Mouse (Mus musculus) adrenal gland, adult 8-10 months (tissue): Measurements from ENCODE around the gene Ctdspl. TPM values are rescaled to one million over a fixed set of nuclear protein-coding genes. Genes with fewer than 3 reads are reported as not detected.

Experiments used
- DNase-seq: peaks from one replicate; pipeline ENCODE4 v3.0.0; 2022
- total RNA-seq, 4 experiments: library from RNA; stranded (reverse); gene quantifications; 2 replicates each; pipeline ENCODE4 v1.2.4; 2022

The Ctdspl gene
- total RNA-seq, 4 experiments from 2014 or later = 22.0 to 35.1 (median 28.0) TPM

DNA sequence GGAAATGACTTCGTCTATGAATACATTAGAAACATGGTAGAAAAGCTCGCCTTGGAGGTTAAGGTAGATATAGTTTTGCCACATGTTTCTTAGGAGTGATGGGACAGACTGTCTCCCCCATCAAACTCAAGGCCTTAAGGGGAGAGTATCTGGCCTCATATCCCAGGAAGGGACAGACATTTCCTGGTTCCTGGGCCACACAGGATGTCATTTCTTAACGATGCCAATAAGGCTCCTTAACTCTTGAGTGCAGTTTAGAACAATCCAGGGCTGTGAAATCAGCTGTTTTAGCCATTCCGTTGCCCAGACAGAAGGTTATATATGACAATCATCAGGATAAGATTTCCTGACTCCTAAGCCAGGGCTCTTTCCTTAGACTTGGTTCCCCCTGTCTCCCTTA is 104.8 kb downstream of the Ctdspl start:
- no peak for DNase-seq

DNA sequence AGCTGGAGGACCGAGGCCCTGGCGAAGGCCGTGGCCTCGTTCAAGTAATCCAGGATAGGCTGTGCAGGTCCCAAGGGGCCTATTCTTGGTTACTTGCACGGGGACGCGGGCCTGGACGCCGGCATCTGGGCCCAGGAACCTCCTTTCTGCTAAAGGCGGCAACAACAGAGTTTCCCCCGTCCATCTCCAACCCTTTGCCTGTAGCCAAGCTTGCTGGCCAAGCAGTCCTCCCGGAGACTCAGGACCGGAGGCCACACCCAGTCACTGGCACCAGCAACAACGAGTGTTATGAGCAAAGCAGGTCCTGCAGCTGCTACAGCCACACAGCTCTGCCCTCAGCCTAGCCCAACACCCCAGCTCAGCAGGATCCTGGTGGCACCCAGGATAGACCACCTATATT is 105.5 kb downstream of the Ctdspl start:
- DNase-seq = no peak

DNA sequence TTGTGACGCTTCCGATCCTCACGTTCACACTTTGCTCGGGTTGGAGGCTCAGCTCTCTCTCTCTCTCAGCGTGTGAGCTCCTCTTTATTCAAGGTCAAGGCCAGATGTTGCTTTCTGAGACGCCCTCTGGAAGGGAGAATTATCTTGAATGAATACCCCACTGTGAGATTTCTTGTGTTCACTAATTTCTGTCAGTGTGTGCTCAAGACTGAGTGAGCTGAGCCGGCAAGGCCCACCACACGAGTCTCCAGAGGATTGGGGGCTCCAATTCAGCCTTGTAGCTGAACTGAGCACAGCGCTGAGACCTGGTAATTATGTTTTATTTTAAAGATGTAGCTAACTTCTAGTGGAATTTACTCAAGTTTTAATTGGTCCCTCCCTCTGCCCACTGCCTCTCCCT is 106.3 kb downstream of the Ctdspl start:
- DNase-seq = no peak

DNA sequence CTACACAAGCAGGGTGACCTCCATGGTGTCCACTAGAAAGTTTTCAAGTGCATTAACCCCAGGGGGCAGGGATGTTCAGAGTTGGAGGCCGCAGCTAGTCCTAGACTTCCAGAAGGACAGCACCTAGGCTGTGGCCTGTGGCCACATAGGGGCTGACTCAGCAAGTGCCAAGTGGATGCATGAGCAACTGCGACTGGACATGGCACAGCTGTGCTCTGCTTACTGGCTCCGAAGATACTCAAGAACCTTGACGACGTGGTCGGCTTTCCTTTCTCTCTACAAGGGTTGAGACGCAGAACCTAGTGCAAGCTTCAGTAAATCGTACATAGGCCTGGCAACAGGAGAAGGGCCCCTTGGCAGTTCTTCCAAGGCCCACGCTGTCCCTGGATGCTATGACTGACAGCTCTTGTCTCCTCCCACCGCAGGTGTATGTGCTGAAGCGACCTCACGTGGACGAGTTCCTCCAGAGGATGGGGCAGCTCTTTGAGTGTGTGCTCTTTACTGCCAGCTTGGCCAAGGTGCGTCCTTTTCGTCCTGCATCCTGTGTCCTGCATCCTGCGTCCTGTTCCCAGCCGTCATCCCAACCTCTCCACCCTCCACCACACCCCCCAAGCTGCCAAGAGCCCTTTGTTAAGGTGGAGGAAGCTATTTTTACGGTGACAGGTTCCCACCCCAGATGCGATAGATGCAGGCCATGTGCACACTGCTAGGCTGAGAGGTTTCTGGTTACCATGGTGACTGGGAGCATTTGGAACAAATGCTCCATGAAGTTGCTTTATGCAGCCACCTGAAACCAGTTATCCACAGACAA is 107.1 kb downstream of the Ctdspl start:
- DNase-seq = no peak

DNA sequence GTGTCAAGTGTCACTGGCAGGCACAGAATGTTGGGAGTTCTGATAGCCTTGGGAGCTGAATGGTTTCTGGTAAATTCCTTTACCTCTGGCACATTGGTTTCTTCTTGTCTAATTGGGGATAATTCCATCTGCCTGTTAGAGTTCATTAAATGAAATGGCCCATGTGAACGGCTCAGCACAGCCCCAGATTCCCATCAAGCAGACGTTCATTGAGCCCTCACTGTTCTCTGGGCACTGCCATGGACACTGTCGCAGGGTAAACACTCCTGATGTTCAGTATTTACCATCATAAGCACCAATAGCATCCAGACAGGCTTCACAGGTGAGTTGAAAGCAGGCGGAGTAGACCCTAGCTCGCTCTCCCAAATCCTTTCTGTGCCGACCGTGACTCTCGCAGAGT is 107.8 kb downstream of the Ctdspl start:
- no peak for DNase-seq

DNA sequence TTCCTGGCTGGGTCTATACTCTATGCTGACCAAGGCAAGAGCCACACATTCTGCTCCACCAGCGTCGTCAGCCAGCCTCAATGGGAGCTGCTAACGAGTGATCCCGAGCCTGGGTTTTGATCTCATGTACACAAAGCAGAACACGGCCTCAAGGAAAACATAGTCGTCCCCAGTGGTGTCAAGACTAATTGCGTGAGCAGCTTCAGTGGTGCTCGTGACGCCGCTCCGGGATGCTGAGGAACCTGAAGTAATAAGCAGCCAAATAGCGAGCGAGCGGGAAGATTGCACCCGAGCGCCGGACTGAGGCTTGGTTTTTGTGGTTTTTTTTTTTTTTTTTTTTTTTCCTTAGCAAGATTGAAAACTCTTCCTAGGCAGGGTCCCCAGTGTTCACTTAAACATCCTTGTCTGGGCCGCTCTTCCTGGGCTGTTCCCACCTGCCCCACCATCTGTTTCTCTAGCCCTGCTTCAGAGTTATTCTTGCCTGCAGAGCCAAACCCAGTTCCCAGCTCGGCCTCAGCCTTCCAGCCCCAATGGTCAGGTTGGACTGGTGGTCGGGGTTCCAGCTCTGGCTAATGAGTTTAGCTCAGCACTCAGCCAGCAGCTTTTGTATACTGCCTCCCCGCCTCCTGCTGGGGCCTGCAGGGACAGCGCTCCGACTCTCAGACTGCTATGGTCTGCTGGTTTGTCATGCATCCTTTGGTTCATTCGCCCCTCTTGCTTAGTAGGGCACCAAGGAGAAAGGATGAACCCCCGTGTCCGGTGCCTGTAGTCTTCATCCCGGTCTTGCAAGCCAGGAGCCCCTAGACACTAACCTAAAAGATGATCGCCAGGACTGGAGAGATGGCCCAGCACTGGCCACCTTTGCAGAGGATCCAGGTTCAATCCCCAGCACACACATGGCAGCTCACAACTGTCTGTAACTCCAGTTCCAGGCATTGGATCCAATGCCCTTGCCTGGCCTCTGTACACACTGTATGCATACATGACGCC is 108.7 kb downstream of the Ctdspl start:
- DNase-seq = no peak

DNA sequence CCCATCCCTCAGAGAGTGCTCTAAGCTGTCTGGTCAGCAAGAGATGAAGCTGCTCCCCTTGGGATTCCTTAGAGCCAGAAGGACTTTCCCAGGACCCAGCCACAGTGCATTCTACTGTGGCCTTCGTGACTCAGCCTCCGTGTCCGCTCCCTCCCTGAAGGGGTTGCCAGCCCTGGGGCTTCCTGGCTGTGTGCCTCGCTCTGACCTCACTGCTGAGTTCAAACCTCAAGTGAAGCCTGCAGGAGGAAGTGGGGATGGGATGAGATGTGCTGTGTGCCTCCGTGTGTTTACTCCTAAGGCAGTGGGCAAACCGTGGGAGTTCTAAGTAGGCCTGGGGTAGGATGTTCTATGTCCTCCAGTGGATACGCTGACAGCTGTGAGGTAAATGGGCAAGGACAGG is 109.6 kb downstream of the Ctdspl start:
- peak; percentile 83 for DNase-seq

DNA sequence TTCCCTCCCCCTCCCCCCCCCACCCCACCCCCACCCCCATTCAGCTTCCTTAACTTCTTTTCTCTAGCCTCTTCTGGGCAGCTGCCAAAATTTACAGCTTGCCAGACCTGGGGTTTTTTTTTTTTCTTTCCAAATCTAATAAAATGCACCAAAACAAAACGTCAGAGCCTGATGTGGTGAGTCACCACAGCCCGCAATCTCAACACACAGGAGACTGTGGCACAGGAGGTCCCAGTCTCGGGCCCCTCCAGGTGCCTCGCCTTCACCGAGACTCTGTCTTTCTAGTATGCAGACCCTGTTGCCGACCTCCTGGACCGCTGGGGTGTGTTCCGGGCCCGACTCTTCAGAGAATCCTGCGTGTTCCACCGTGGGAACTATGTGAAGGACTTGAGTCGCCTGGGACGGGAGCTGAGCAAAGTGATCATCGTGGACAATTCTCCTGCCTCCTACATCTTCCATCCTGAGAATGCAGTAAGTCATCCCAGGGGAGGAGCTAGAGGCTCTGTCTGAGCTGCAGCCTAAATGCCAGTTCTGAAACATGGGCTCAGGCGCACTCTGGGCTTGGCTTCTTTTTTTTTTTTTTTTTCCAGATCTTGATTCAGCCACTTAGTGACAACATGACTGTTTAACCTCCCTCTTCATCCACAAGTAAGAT is 111.0 kb downstream of the Ctdspl start:
- DNase-seq = no peak

DNA sequence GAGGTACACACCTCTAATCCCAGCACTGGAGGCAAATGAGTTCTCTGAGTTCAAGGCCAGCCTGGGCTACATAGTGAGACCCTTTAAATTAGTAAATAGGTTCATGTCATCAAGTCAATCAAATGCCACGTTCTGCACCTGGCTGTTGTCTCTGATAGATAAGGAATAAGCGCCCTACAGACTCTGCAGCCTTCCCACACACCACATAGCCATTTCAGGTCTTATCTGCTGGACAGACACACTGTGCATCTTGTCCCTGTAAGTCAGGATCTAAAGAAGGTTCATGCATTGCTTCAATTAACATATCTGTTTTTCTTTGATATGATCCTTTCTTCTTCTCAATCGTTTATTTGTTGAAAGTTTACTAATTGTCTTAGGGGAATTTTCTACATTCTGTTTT is 112.3 kb downstream of the Ctdspl start:
- no peak for DNase-seq

DNA sequence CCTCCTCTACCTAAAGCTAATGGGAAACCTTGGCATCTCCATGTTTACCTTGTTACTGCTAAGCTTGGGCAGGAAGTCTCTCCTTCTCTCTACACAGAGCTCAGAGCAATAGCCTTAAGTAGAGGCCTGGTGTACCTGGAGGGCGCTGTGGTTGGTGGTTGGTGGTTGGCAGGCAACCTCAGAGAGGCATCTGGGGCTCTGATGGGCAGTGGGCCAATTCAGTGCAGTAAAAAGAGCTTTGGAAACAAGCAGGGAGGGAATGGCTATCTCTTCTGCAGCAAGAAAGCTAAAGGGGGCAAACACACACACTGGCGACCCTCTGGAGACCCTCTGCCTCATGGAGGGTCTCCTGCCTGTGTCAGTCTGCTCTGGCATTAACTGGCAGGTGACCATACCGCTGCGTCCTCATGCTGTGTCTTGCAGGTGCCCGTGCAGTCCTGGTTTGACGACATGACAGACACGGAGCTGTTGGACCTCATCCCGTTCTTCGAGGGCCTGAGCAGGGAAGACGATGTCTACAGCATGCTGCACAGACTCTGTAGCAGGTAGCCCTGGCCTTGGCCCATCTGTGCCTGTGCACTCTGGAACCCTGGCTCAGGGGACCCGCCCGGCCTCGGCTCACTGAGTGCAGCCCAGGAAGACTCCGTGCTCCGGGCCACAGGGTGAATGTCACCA is 114.0 kb downstream of the Ctdspl start:
- no peak for DNase-seq

DNA sequence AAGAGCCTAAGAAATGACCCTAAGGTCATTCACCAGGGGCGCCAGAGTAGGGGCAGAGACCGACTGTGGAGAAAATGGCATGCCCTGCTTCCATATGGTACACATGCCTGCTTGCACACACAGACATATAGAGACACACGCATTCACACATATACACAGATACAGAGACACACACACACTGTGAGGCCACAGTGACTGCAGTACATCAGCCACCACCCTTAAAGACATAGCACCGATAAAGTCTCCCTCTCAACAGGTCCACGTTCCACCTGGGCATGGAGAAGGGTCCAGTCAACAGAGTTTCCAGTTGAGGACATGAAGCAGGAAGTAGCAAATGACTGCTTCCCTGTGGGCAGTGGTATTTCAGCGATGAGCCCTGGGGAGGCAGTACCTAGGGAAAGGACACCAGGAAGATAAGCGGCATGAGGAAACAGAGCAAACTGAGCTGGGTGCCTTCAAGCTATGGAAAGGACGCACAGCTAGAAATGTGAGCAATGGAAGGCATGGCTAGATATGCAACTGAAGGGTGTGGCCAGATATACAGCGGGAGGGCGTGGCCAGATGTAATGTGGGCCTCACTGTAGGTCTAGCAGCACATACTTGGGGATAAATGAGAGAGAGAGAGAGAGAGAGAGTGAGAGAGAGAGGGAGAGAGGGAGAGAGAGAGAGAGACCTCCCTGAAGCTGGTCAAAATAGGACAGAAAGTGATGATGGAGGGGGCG is 122.1 kb downstream of the Ctdspl start:
- DNase-seq = no peak

DNA sequence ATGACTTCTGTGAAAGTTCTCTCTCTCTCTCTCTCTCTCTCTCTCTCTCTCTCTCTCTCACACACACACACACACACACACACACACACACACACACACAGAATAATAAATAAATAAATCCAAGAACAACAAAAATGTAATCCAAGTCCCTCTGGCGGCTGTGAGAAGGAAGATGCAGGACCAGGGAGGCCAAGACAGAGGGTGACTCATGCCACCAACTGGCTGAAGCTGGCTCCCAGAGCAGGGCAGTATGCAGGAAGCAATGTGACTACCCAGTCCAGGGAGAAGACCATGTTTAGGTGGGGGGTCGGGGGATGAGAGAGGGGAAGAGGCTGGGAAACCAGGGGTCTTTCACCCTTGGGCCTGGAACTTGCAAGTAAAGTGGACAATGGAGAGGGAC is 124.9 kb downstream of the Ctdspl start:
- DNase-seq = no peak

DNA sequence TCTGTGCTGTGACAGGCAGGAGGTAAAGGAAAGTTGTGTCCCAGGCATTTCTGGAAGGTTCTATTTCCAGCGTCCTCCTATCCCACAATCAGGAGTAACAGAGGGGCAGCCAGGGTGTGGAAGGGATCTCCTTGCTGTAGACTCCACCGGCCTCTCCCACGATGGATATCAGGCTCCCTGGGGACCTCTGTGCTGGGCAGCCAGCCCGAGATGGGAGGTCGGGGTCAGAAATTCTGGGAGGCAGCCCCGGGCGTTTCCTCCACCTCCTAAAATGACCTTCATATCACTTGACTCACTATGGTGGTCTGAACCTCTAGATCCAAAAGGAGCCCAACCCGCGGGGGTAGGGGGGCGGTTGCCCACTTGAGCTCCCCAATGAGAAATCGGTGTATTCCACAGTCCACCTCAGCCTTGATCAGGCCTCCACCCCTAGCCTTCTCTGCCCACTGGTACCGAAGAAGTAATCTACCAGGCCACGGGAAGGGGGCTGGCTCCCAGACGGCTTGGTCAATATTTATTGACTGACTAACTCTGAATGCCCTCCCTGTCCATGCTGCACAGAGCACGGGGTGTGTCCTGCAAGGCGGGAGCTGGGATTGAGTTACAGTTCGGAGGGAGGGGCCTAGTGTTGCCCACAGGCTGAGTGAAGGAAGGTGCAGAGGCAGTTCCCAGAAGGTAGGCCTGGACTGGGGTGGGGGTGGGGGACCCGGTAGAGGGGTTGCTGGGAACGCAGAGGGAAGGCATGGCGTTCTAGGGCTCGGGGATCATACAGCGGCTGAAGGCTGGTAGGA is 126.1 kb downstream of the Ctdspl start, which contains the start of gene Vill:
Gene Vill (plus strand): TSS at position 625 of the 791 bp plus-strand sequence.
- DNase-seq = no peak

DNA sequence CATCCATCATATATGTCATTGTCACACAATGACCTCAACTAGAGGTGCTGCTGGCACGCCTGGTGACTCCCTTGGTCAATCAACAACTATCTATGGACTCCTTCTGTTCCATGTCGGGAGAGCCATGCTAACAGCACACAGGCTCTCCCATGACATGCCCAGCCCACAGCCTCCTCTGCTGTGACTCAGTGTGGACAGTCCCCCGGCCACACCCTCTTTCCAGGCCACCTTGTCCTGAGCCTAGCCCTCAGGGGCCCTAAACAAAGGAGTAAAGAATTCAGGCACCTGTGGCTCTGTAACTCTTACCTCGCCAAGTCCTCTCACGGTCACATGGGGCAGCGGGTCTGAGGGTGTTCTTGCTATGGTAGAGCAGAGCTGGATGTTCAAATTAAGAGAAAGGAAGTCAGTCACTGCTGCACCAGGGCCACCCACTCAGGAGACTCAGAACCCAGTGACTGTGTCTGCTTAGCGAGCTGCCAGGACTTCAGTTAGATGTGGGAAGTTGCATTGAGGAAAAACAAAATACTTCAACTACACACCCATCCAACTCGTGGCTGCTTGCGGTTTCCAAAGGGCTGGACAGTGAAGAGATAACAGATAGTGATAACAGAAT is 127.8 kb downstream of the Ctdspl start:
- no peak for DNase-seq

DNA sequence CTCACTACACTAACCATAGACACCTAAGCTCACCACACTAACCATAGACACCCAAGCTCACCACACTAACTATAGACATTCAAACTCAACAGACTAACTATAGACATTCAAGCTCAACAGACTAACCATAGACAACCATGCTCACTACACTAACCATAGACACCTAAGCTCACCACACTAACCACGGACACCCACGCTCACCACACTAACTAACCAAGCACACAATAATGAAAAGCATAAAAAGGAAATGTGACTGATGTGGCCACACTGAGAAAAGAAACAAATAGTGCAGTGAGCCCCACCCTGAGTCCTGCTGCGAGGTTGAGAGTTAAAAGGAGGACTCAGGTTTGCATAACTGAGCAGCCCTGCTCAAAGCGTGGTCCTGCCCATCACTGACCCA is 129.1 kb downstream of the Ctdspl start:
- DNase-seq = no peak

DNA sequence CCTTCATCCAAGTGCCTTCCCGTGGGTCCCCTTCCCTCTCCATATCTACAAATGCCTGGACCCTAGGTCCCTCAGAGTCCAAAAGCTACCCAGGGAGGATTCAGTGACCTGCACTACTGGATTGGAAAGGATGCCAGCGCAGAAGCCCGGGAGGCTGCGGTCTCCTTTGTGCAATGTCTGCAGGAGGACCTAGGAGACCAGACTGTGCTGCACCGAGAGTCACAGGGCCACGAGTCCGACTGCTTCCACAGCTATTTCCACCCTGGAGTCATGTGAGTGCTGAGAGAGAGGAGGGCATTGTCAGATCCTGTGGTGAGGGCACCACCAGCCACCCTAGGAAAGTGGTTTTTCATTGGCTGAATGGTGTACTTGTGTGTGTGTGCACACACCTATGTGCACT is 132.0 kb downstream of the Ctdspl start:
- no peak for DNase-seq

DNA sequence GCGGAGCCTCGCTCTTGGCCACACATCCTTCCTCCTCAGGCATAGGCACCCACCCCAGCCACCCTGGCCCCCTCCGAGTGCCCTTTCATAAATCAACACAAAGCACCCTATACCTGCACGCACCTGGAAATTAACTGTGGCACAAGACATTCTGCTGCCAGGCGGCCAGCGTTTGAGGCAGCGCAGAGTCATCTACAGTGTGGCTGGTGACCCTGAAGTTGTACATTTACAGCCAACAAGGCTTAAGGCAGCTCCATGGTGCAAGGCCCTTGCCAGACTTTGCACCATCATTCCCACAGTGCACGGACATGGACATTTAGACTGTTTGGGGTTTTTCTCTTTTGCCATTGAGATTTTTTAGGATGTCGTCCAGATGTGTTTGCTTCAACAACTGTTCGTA is 134.4 kb downstream of the Ctdspl start:
- no peak for DNase-seq

DNA sequence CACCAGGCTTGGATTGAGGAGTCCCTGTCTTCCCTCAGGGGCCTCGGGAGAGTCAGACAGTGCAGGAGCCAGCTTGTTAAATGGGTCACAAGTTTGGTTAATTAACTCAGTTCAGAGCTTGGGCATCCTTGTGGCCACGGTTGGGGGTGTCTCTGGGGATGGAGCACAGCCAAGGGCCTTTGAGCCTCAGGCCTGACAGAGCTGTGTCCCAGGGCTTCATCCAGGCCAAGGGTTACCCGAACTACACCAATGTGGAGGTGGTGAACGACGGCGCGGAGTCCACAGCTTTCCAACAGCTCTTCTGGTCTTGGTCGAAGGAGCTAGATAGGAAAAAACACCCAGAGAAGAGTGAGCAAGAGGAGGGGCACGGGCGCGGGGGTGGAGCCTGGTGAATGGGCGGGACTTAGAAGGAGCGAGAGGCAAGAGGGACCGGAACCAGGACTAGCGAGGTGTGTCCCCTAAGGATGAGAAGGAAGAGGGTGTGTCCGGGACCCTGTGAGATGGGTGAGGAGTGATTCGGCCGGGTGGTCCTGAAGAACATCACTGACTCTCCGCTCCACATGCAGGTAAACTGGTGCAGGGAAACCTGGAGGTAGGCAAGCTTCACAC is 136.9 kb downstream of the Ctdspl start:
- no peak for DNase-seq

DNA sequence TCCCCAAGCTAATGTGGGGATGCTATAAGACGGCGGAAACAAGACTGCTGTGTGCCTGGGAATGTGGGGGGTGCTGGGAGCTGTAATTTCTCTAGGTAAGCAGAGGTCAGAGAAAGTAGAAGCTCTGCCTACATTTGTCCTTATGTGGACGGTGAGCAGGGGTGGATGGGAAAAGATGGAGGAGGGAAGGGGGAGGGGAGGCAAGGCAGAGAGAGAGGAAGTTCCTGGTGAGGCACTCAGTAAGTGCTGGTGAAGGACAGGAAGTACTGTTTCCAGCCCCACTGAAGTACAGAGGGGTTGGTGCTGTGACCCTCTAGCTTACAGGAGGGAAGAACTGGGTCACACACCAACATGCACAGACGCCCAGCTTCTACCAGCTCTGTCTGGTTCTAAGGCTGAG is 138.0 kb downstream of the Ctdspl start:
- no peak for DNase-seq

DNA sequence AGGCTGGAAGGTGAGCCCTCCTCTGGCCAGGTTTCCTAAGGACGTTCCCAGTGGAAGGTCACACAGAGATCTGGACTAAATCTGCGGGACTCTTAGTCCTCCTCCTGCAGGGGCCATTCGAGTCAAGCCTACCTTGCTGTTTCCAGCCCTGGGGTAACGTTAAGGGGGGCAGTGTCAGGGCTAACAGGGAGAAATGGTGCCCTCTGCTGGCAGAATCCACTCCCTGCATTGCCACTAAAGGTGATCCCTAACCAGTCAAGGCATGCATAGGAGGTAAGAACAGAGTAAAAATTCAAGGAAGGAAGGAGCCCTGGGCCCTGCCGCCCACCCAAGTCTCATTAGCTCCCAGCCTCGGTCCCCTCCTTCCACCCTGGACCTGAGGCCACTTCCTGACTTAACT is 141.3 kb downstream of the Ctdspl start:
- peak; percentile 52 for DNase-seq
